ENCODE assay signal across 7 mouse cellular contexts in genomic region chr5:115489699-115490637, GRCm38 (mm10). TPM values are rescaled to one million over a fixed set of nuclear protein-coding genes. Genes with fewer than 3 reads are reported as not detected.
A peak's percentile ranks its signal among the peaks of the same experiment; 100 is the strongest.
DNase-seq lines count a peak whose midpoint lies in the region; ATAC-seq and TF ChIP-seq lines count a peak whose summit lies in the region.

No protein-coding gene starts in this region.

- peak overlapping the region; percentile 95 for H3K27ac ChIP-seq in cortical plate, adult 2 months (ENCODE audit: insufficient read depth, low read length)

- peak; percentile 67 for ATAC-seq in inflammation-experienced regulatory T-cells, adult 6 months
- peak; percentile 84 for ATAC-seq in megakaryocyte-erythroid progenitor cell, adult 5-6 weeks (replicated peaks; ENCODE audit: low FRiP score, low TSS enrichment, poor library complexity, severe bottlenecking)

- no peak for TF ChIP-seq CTCF in cortical plate, adult 2 months (IDR thresholded peaks at IDR 0.05; ENCODE audit: extremely low read depth, insufficient read depth, low read length)

- TF ChIP-seq POLR2A in cortical plate, adult 2 months (IDR thresholded peaks at IDR 0.05; ENCODE audit: extremely low read depth, insufficient read depth, low read length) = peak; percentile 98

- peak overlapping the region; percentile 40 for H3K4me3 ChIP-seq in cortical plate, adult 2 months (ENCODE audit: insufficient read depth, low read length)

- intact Hi-C loops in left cerebral cortex, postnatal 10 days (cut with DNase I) = no loop called here

- peaks cover 2% of the 10 kb centered on the region; the same call in 1 of the 2 replicates for H3K4me1 ChIP-seq in cortical plate, adult 2 months (ENCODE audit: control insufficient read depth, insufficient read depth, low read length)

- peak; percentile 96 for DNase-seq in adipocyte (ENCODE audit: low spot score)
- peak; percentile 79 for DNase-seq in gastrocnemius, postnatal 10 days
- peak; percentile 85 to 91 for DNase-seq in left cerebral cortex, postnatal 10 days (ENCODE audit: extremely low spot score in 1 of 2, low spot score in 2 of 2)
- peak; percentile 88 for DNase-seq in right cerebral cortex, postnatal 25 days

RNA-seq across cellular contexts. Expression of gene Sirt4, which starts 5.4 kb away (rescaled TPM):
- 89.5 and 107 TPM in 2 replicates for polyA plus RNA-seq in cortical plate, adult 2 months (2012; rRNA removed)
- total RNA-seq in gastrocnemius, postnatal 10 days (2021) = 10 to 100 TPM; 12.7 to 16.6 TPM
- 10 to 100 TPM; 12.0 to 18.5 (median 14.8) TPM for polyA plus RNA-seq in inflammation-experienced regulatory T-cells, adult 6 months (2017; shearing (Covaris generic))
- total RNA-seq in left cerebral cortex, postnatal 10 days (2021) = 10 to 100 TPM; 26.8 to 31.2 TPM
- total RNA-seq in megakaryocyte-erythroid progenitor cell, adult 5-6 weeks (2014; fragmentation: Nextera tagmentation) = 10.7 and 20.4 TPM in 2 replicates
- total RNA-seq in megakaryocyte-erythroid progenitor cell, adult 5-6 weeks (2017) = 3.4 and 7.2 TPM in 2 replicates

RNA-seq across cellular contexts. Expression of gene Pxn, which starts 16.5 kb away (rescaled TPM):
- 41.6 and 45.3 TPM in 2 replicates for polyA plus RNA-seq in cortical plate, adult 2 months (2012; rRNA removed)
- total RNA-seq in gastrocnemius, postnatal 10 days (2021) = 100 to 1,000 TPM; 107 to 130 TPM
- polyA plus RNA-seq in inflammation-experienced regulatory T-cells, adult 6 months (2017; shearing (Covaris generic)) = 10 to 100 TPM; 13.7 to 22.1 (median 16.7) TPM
- 10 to 100 TPM; 18.8 to 20.8 TPM for total RNA-seq in left cerebral cortex, postnatal 10 days (2021)
- 31.8 and 34.0 TPM in 2 replicates for total RNA-seq in megakaryocyte-erythroid progenitor cell, adult 5-6 weeks (2014; fragmentation: Nextera tagmentation)
- 36.1 and 47.5 TPM in 2 replicates for total RNA-seq in megakaryocyte-erythroid progenitor cell, adult 5-6 weeks (2017)

RNA-seq across cellular contexts. Expression of gene Pla2g1b, which starts 23.9 kb away (rescaled TPM):
- polyA plus RNA-seq in cortical plate, adult 2 months (2012; rRNA removed) = not detected in 2 replicates
- not detected for total RNA-seq in gastrocnemius, postnatal 10 days (2021)
- polyA plus RNA-seq in inflammation-experienced regulatory T-cells, adult 6 months (2017; shearing (Covaris generic)) = not detected
- total RNA-seq in left cerebral cortex, postnatal 10 days (2021) = not detected
- total RNA-seq in megakaryocyte-erythroid progenitor cell, adult 5-6 weeks (2014; fragmentation: Nextera tagmentation) = not detected in 2 replicates
- total RNA-seq in megakaryocyte-erythroid progenitor cell, adult 5-6 weeks (2017) = not detected in 2 replicates

Comparison
In these comparisons a context has a peak if more than half of its experiments do, and no peak if none do; other contexts are left out.
1. Peak in every context shown above with its lines: DNase-seq, ATAC-seq, H3K4me3 ChIP-seq and H3K27ac ChIP-seq.